Mouse (Mus musculus): ENCODE data around the gene Abi2. TPM values are rescaled to one million over a fixed set of nuclear protein-coding genes. Genes with fewer than 3 reads are reported as not detected.

The Abi2 gene
- polyA plus RNA-seq (2017; shearing (Covaris generic)), result 18.9 TPM

DNA sequence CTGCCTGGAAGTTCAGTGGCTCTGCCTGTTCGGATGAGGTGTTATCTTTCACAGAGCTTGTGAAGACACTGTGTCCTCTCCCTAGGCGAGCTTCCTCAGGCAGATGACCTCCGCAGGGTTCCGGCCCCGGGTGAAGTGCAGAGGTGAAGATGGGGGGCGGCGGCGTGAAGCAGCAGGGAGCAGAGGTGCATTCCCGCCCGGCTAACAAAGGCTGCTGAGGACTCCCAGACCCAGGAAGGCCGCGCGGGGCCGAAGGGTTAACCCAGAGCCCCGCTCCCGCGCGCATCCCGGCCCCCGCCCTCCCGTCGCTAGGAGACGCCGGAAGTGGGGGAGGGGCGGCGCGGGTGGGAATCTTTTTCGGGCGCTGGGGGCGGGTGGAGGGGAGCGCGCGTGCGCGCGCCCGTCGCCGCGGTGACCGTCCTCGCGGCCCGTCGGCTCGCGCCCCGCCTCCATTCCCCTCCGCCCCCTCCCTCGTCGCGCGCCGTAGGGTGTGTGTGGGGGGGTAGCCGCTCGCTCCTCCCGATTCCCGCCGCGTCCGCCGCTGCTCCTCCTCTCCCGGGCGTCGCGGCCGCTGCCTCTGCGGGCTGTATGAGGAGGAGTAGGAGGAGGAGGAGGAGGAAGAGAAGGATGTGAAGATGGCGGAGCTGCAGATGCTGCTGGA is at the start of gene Abi2:
Abi2 (plus strand) TSS at position 452 of the 661 bp plus-strand sequence.

Other genes starting within 250 kb of the Abi2 start
- gene Nbeal1, start 229.0 kb upstream of the Abi2 start, polyA plus RNA-seq (2017; shearing (Covaris generic)), result 15.8 TPM
- gene Cyp20a1, start 66.3 kb upstream of the Abi2 start, polyA plus RNA-seq (2017; shearing (Covaris generic)), result 8.6 TPM
- gene Raph1, start 157.5 kb downstream of the Abi2 start, polyA plus RNA-seq (2017; shearing (Covaris generic)), result 4.7 TPM

All from effector memory CD4-positive, alpha-beta T cell, adult 7 months (primary cell).